Mouse (Mus musculus): ENCODE data around the gene Vmn2r61. TPM values are rescaled to one million over a fixed set of nuclear protein-coding genes. Genes with fewer than 3 reads are reported as not detected.

Vmn2r61 gene
- total RNA-seq (2021): not detected
- long read RNA-seq, experiment 1: 0 reads
- long read RNA-seq, experiment 2: 0 reads

- no peak for DNase-seq (ENCODE audit: extremely low spot score in 1 of 2, low spot score in 2 of 2)
- intact Hi-C loops (cut with DNase I): no loop called here
- TF ChIP-seq CTCF (IDR thresholded peaks at IDR 0.05): no peak
- Histone ChIP-seq H3K27ac (no peak within 1 kb of the TSS), H3K4me3 (no peak within 1 kb of the TSS)
Measured at GRCm38 (mm10) chr7:42259753-42260152, at the start of gene Vmn2r61. TSS of gene Vmn2r61 (plus strand) at chr7:42260053.

Other genes starting within 250 kb of the Vmn2r61 start
- not detected for gene Vmn2r59, start 201.0 kb upstream of the Vmn2r61 start, total RNA-seq (2021)
- under 1 TPM; 0.09 TPM for gene Vmn2r60, start 152.3 kb upstream of the Vmn2r61 start, total RNA-seq (2021)
- not detected for gene 4933421I07Rik, start 188.1 kb downstream of the Vmn2r61 start, total RNA-seq (2021)
- gene Zfp141, start 245.7 kb downstream of the Vmn2r61 start, total RNA-seq (2021): 10 to 100 TPM; 17.3 to 19.6 TPM